Mouse (Mus musculus): ENCODE measurements around the gene Rpgr. TPM values are rescaled to one million over a fixed set of nuclear protein-coding genes. Genes with fewer than 3 reads are reported as not detected.

The Rpgr gene
- total and polyA plus RNA-seq, 3 experiments, result not detected

- Histone ChIP-seq H3K36me3 (ENCODE audit: control insufficient read depth in 1 of 2, insufficient read depth in 2 of 2, low read length in 2 of 2) (no peaks in the 10 kb centered on the region), H3K27ac (ENCODE audit: control insufficient read depth, low read depth, low read length) (no peak overlapping the region), H3K4me1 (ENCODE audit: control insufficient read depth in 1 of 2, insufficient read depth in 2 of 2, low read length in 2 of 2) (no peaks in the 10 kb centered on the region), H3K9ac (ENCODE audit: control insufficient read depth, low read depth, low read length, poor library complexity, severe bottlenecking) (no peak overlapping the region), H3K9me3 (replicated peaks; ENCODE audit: insufficient read depth, low read length) (no peaks in the 10 kb centered on the region), H3K27me3 (ENCODE audit: control insufficient read depth in 1 of 2, insufficient read depth in 2 of 2, low read length in 2 of 2) (no peaks in the 10 kb centered on the region), H3K79me2 (ENCODE audit: control insufficient read depth, insufficient read depth, low read length, poor library complexity) (no peaks in the 10 kb centered on the region), H3K4me3 (ENCODE audit: control insufficient read depth in 1 of 2, insufficient read depth in 1 of 2, low read depth in 2 of 2, low read length in 2 of 2) (no peak overlapping the region)
- no peak for TF ChIP-seq NELFE (IDR thresholded peaks at IDR 0.05; ENCODE audit: low read depth, low read length)
- no peak for TF ChIP-seq MAFK (IDR thresholded peaks at IDR 0.05; ENCODE audit: borderline replicate concordance, low read depth, low read length)
- TF ChIP-seq CHD2 (IDR thresholded peaks at IDR 0.05; ENCODE audit: low read length), result no peak
- TF ChIP-seq POLR2A (IDR thresholded peaks at IDR 0.05; ENCODE audit: control insufficient read depth in 1 of 2, insufficient read depth in 1 of 2, low read depth in 1 of 2, low read length in 2 of 2, poor library complexity in 1 of 2), result no peak
- TF ChIP-seq MXI1 (IDR thresholded peaks at IDR 0.05; ENCODE audit: low read depth, low read length), result no peak
- TF ChIP-seq CTCF (IDR thresholded peaks at IDR 0.05 in 2 of 3, conservative IDR thresholded peaks at IDR 0.05 in 1 of 3; ENCODE audit: control insufficient read depth in 1 of 3, insufficient read depth in 1 of 3, low read depth in 2 of 3, low read length in 3 of 3, poor library complexity in 1 of 3, severe bottlenecking in 1 of 3), result no peak
- TF ChIP-seq TAL1 (IDR thresholded peaks at IDR 0.05; ENCODE audit: low read length), result no peak
- TF ChIP-seq UBTF (IDR thresholded peaks at IDR 0.05; ENCODE audit: borderline replicate concordance, insufficient read depth, low read depth, low read length), result no peak
- TF ChIP-seq RCOR1 (IDR thresholded peaks at IDR 0.05; ENCODE audit: low read depth, low read length), result no peak
- no peak for TF ChIP-seq SIN3A (IDR thresholded peaks at IDR 0.05; ENCODE audit: low read length)
- no peak for TF ChIP-seq ELF1 (IDR thresholded peaks at IDR 0.05; ENCODE audit: low read depth, low read length)
- no peak for TF ChIP-seq E2F4 (IDR thresholded peaks at IDR 0.05; ENCODE audit: borderline replicate concordance, low read depth, low read length)
- no peak for TF ChIP-seq JUND (IDR thresholded peaks at IDR 0.05; ENCODE audit: low read depth, low read length)
- no peak for TF ChIP-seq ZMIZ1 (IDR thresholded peaks at IDR 0.05; ENCODE audit: low read depth, low read length)
- no peak for DNase-seq (ENCODE audit: low read depth, low spot score)
Measured at GRCm38 (mm10) chrX:10234617-10235016, 17.9 kb upstream of the Rpgr start.

GRCm38 (mm10) chrX:10233051-10233450, 16.3 kb upstream of the Rpgr start:
- H3K4me1 ChIP-seq (ENCODE audit: control insufficient read depth in 1 of 2, insufficient read depth in 2 of 2, low read length in 2 of 2), result no peaks in the 10 kb centered on the region
- TF ChIP-seq CHD2 (IDR thresholded peaks at IDR 0.05; ENCODE audit: low read length), result no peak
- TF ChIP-seq TAL1 (IDR thresholded peaks at IDR 0.05; ENCODE audit: low read length), result no peak
- TF ChIP-seq ZMIZ1 (IDR thresholded peaks at IDR 0.05; ENCODE audit: low read depth, low read length), result no peak
- TF ChIP-seq TCF12 (IDR thresholded peaks at IDR 0.05; ENCODE audit: low read depth, low read length), result no peak
- no peak for TF ChIP-seq CHD1 (IDR thresholded peaks at IDR 0.05; ENCODE audit: low read depth, low read length)
- no peak for TF ChIP-seq MXI1 (IDR thresholded peaks at IDR 0.05; ENCODE audit: low read depth, low read length)
- TF ChIP-seq SMC3 (IDR thresholded peaks at IDR 0.05; ENCODE audit: low read depth, low read length), result no peak
- TF ChIP-seq ZNF384 (IDR thresholded peaks at IDR 0.05; ENCODE audit: low read depth, low read length), result no peak
- TF ChIP-seq MYB (IDR thresholded peaks at IDR 0.05; ENCODE audit: low read depth, low read length), result no peak
- no peak for TF ChIP-seq JUND (IDR thresholded peaks at IDR 0.05; ENCODE audit: low read depth, low read length)
- no peak for TF ChIP-seq GATA1 (IDR thresholded peaks at IDR 0.05; ENCODE audit: low read depth, low read length)
- no peak overlapping the region for H3K27ac ChIP-seq (ENCODE audit: control insufficient read depth, low read depth, low read length)

More at GRCm38 (mm10) chrX:10233051-10233450, 16.3 kb upstream of the Rpgr start:
- Histone ChIP-seq H3K4me3 (ENCODE audit: control insufficient read depth in 1 of 2, insufficient read depth in 1 of 2, low read depth in 2 of 2, low read length in 2 of 2) (no peak overlapping the region), H3K79me2 (ENCODE audit: control insufficient read depth, insufficient read depth, low read length, poor library complexity) (no peaks in the 10 kb centered on the region), H3K36me3 (ENCODE audit: control insufficient read depth in 1 of 2, insufficient read depth in 2 of 2, low read length in 2 of 2) (no peaks in the 10 kb centered on the region), H3K27me3 (ENCODE audit: control insufficient read depth in 1 of 2, insufficient read depth in 2 of 2, low read length in 2 of 2) (no peaks in the 10 kb centered on the region), H3K9me3 (replicated peaks; ENCODE audit: insufficient read depth, low read length) (no peaks in the 10 kb centered on the region), H3K9ac (ENCODE audit: control insufficient read depth, low read depth, low read length, poor library complexity, severe bottlenecking) (no peak overlapping the region)
- no peak for DNase-seq (ENCODE audit: low read depth, low spot score)

Measured in MEL (cell line).